Mouse (Mus musculus): Measurements from ENCODE around the gene Gtdc1. TPM values are rescaled to one million over a fixed set of nuclear protein-coding genes. Genes with fewer than 3 reads are reported as not detected.

Gene Gtdc1
- polyA plus RNA-seq, 1 experiment: 7.2 TPM

DNA sequence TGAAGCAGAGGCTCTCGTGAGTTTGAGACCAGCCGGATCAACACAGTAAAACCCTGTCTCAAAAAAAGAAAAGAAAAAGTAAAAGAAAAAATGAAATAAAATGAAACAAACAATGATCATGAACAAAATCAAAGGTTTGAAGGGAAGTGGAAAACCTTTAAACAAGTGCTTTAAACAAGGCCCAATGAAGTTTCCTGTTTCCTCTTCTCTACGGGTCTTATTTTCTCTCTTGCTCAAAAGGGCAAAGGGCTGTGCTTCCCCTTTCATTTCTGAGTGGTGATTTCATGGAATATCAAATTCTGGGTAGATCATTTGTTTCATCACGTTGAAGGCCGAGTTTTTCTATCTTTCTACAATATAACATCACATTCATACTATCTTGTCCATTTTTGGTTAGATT is 136.3 kb downstream of the Gtdc1 start:
- DNase-seq: no peak
- Histone ChIP-seq H3K4me3 (ENCODE audit: insufficient read depth, low read depth, low read length) (no peak overlapping the region), H3K36me3 (ENCODE audit: control insufficient read depth, insufficient read depth, low read length) (no peaks in the 10 kb centered on the region), H3K4me1 (ENCODE audit: control insufficient read depth, insufficient read depth, low read length) (no peaks in the 10 kb centered on the region), H3K27me3 (replicated peaks; ENCODE audit: control insufficient read depth, insufficient read depth, low read length) (no peaks in the 10 kb centered on the region), H3K27ac (ENCODE audit: insufficient read depth, low read depth, low read length) (no peak overlapping the region)
- no peak for TF ChIP-seq CTCF (conservative IDR thresholded peaks at IDR 0.05; ENCODE audit: insufficient read depth, insufficient read length, low read depth, low read length)
- no peak for TF ChIP-seq POLR2A (IDR thresholded peaks at IDR 0.05; ENCODE audit: low read depth, low read length)
- WGBS: 75% methylated on average over 5 of the region's 5 CpGs

DNA sequence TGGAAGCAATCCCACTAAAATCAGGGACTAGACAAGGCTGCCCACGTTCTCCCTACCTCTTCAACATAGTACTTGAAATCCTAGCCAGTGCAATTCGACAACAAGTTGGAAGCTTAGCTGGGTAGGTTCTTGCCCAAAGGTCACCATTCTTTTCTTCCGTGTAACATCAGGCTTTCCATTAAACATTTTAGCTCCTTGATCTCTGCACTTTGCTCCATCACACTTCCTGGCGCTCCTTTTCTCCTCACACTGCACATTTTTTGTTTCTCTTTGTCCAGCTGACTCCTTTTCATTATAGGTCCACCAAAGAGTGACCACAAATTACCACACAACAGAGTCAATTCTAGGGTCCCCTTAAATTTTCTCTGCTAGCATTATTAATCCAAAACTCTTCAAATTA is 144.7 kb downstream of the Gtdc1 start:
- WGBS: 65% methylated on average over 4 of the region's 4 CpGs
- Histone ChIP-seq H3K27ac (ENCODE audit: insufficient read depth, low read depth, low read length) (peak overlapping the region; percentile 31), H3K27me3 (replicated peaks; ENCODE audit: control insufficient read depth, insufficient read depth, low read length) (no peaks in the 10 kb centered on the region), H3K36me3 (ENCODE audit: control insufficient read depth, insufficient read depth, low read length) (no peaks in the 10 kb centered on the region), H3K4me1 (ENCODE audit: control insufficient read depth, insufficient read depth, low read length) (no peaks in the 10 kb centered on the region), H3K4me3 (ENCODE audit: insufficient read depth, low read depth, low read length) (no peak overlapping the region)
- DNase-seq: peak; percentile 86
- TF ChIP-seq CTCF (conservative IDR thresholded peaks at IDR 0.05; ENCODE audit: insufficient read depth, insufficient read length, low read depth, low read length): no peak
- TF ChIP-seq POLR2A (IDR thresholded peaks at IDR 0.05; ENCODE audit: low read depth, low read length): no peak

DNA sequence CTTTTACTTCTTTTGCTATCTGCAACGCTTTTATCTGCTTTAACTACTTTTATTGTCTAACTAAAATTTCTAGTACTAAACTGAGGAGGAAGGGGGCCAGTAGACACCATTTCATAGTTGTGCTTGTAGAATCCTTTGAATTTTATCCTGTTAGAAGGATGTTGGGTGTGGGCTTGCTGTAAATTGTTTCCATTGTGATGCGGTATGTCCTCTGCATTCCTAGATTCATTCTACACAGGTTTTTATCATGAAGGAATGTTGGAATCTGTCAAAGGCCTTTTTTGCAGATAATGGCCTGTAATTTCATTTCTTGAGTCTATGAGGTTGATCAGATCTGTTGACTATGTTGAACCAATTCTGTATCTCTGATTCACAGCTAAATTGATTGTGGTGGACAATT is 146.5 kb downstream of the Gtdc1 start:
- no peak for DNase-seq
- no peak overlapping the region for H3K4me3 ChIP-seq (ENCODE audit: insufficient read depth, low read depth, low read length)
- no peaks in the 10 kb centered on the region for H3K27me3 ChIP-seq (replicated peaks; ENCODE audit: control insufficient read depth, insufficient read depth, low read length)
- no peak for TF ChIP-seq POLR2A (IDR thresholded peaks at IDR 0.05; ENCODE audit: low read depth, low read length)
- no peak for TF ChIP-seq CTCF (conservative IDR thresholded peaks at IDR 0.05; ENCODE audit: insufficient read depth, insufficient read length, low read depth, low read length)
- no peak overlapping the region for H3K27ac ChIP-seq (ENCODE audit: insufficient read depth, low read depth, low read length)
- H3K4me1 ChIP-seq (ENCODE audit: control insufficient read depth, insufficient read depth, low read length): no peaks in the 10 kb centered on the region
- H3K36me3 ChIP-seq (ENCODE audit: control insufficient read depth, insufficient read depth, low read length): no peaks in the 10 kb centered on the region
- 97% methylated on average over 2 of the region's 2 CpGs for WGBS

DNA sequence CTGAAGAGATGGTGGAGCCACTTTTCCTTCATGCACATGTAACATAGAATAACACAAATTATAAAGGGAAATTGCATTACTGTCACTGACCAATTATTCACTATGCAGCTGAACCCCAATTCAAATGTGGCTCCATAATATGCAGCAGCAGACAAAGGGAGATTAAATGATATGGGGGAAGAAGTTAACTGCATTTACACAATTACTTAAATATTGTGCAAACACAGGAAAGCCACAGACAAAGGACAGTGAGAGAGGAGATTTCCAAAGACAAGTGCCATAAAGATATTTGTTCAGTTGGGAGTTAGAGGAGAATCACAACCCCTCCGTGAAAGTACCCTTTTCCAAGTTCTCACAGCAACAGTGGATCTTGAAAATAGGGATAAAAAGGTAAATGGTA is 163.6 kb downstream of the Gtdc1 start:
- DNase-seq: no peak
- Histone ChIP-seq H3K4me1 (ENCODE audit: control insufficient read depth, insufficient read depth, low read length) (no peaks in the 10 kb centered on the region), H3K27ac (ENCODE audit: insufficient read depth, low read depth, low read length) (no peak overlapping the region), H3K36me3 (ENCODE audit: control insufficient read depth, insufficient read depth, low read length) (no peaks in the 10 kb centered on the region), H3K27me3 (replicated peaks; ENCODE audit: control insufficient read depth, insufficient read depth, low read length) (no peaks in the 10 kb centered on the region; the same call in 1 of the 2 replicates), H3K4me3 (ENCODE audit: insufficient read depth, low read depth, low read length) (no peak overlapping the region)
- 76% methylated on average over 1 of the region's 1 CpGs for WGBS
- TF ChIP-seq POLR2A (IDR thresholded peaks at IDR 0.05; ENCODE audit: low read depth, low read length) (no peak), CTCF (conservative IDR thresholded peaks at IDR 0.05; ENCODE audit: insufficient read depth, insufficient read length, low read depth, low read length) (no peak)

DNA sequence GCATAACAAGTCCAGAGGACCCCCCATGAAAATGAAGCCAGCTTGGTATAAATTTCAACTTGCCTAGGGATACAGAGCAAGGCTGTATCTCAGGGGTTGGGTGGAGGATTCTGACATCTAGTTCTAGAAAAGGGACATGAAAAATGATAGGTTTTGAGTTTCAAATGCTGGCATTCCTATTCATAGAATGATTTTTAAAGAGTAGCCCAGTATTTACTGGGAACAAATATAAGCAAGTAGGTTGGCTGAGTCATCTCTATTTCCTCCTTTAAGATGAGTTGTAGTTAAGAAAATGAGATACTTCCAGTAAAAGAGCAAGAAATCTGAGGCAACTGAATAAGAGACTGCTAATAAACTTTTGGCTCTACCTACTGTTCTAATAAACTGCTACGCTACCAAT is 190.8 kb downstream of the Gtdc1 start:
- no peak overlapping the region for H3K27ac ChIP-seq (ENCODE audit: insufficient read depth, low read depth, low read length)
- no peaks in the 10 kb centered on the region for H3K27me3 ChIP-seq (replicated peaks; ENCODE audit: control insufficient read depth, insufficient read depth, low read length)
- no peaks in the 10 kb centered on the region for H3K36me3 ChIP-seq (ENCODE audit: control insufficient read depth, insufficient read depth, low read length)
- H3K4me3 ChIP-seq (ENCODE audit: insufficient read depth, low read depth, low read length): no peak overlapping the region
- H3K4me1 ChIP-seq (ENCODE audit: control insufficient read depth, insufficient read depth, low read length): no peaks in the 10 kb centered on the region
- DNase-seq: no peak
- TF ChIP-seq POLR2A (IDR thresholded peaks at IDR 0.05; ENCODE audit: low read depth, low read length) (no peak), CTCF (conservative IDR thresholded peaks at IDR 0.05; ENCODE audit: insufficient read depth, insufficient read length, low read depth, low read length) (no peak)
- 97% methylated on average over 1 of the region's 1 CpGs for WGBS

DNA sequence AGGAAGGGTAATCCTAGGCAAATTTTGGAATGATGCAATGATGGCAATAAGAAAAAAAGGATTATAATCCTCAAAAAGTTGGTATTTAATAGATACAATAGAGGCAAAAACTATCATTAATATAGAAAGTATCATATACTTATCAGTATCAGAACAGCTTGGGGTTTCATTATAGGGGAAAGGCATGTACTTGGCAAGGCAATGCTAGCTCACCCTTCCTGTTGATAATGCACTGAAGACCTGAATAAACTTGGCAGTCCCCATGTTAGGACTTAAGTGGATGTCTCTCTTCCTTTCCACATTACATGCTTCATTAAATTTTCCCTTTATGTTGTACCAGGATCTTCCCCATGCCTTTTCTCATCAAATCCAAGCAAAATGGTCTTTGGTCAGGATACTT is 206.0 kb downstream of the Gtdc1 start:
- Histone ChIP-seq H3K4me1 (ENCODE audit: control insufficient read depth, insufficient read depth, low read length) (no peaks in the 10 kb centered on the region), H3K27ac (ENCODE audit: insufficient read depth, low read depth, low read length) (no peak overlapping the region), H3K36me3 (ENCODE audit: control insufficient read depth, insufficient read depth, low read length) (no peaks in the 10 kb centered on the region), H3K4me3 (ENCODE audit: insufficient read depth, low read depth, low read length) (no peak overlapping the region), H3K27me3 (replicated peaks; ENCODE audit: control insufficient read depth, insufficient read depth, low read length) (no peaks in the 10 kb centered on the region)
- DNase-seq: no peak
- TF ChIP-seq CTCF (conservative IDR thresholded peaks at IDR 0.05; ENCODE audit: insufficient read depth, insufficient read length, low read depth, low read length) (no peak), POLR2A (IDR thresholded peaks at IDR 0.05; ENCODE audit: low read depth, low read length) (no peak)

DNA sequence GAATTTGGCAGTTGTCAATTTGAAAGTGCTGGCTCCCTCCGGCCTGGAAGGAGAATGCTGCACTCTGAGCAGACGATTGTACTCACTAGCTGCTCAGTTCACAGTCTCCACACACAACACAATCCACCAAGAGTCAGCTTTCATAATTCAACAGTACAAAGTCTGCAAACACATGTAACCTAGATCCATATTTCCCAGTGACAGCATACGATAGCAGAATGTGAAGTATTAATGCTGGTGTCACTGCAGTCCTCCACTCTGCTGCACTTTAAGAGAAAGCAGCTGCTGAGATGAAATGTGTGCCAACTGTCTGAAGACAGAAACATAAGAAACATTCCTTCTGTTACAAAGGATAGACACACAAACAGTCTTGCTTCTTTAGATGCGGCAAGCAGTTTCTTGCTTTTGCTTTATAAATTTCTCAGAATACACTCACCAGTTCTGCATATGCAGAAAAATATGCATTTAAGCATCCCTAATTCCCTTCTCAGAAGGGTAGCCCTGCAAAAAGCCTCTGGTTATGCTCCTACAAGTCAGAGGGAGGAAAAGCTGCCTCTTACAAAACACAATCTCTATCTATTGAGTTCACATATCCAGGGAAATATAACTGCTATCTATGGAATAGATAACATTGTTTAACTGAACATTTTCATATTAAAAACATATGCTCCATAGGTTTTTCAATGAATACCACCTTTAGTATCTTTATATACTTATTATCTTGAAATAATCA is 221.4 kb downstream of the Gtdc1 start:
- Histone ChIP-seq H3K36me3 (ENCODE audit: control insufficient read depth, insufficient read depth, low read length) (no peaks in the 10 kb centered on the region), H3K4me1 (ENCODE audit: control insufficient read depth, insufficient read depth, low read length) (no peaks in the 10 kb centered on the region), H3K27ac (ENCODE audit: insufficient read depth, low read depth, low read length) (no peak overlapping the region), H3K4me3 (ENCODE audit: insufficient read depth, low read depth, low read length) (no peak overlapping the region), H3K27me3 (replicated peaks; ENCODE audit: control insufficient read depth, insufficient read depth, low read length) (no peaks in the 10 kb centered on the region)
- 82% methylated on average over 4 of the region's 4 CpGs for WGBS
- DNase-seq: peak; percentile 19
- TF ChIP-seq CTCF (conservative IDR thresholded peaks at IDR 0.05; ENCODE audit: insufficient read depth, insufficient read length, low read depth, low read length) (no peak), POLR2A (IDR thresholded peaks at IDR 0.05; ENCODE audit: low read depth, low read length) (no peak)
